Mouse (Mus musculus): ENCODE results near the gene Anks1b.
A peak's percentile ranks its signal among the peaks of the same experiment; 100 is the strongest.

The Anks1b gene

DNA sequence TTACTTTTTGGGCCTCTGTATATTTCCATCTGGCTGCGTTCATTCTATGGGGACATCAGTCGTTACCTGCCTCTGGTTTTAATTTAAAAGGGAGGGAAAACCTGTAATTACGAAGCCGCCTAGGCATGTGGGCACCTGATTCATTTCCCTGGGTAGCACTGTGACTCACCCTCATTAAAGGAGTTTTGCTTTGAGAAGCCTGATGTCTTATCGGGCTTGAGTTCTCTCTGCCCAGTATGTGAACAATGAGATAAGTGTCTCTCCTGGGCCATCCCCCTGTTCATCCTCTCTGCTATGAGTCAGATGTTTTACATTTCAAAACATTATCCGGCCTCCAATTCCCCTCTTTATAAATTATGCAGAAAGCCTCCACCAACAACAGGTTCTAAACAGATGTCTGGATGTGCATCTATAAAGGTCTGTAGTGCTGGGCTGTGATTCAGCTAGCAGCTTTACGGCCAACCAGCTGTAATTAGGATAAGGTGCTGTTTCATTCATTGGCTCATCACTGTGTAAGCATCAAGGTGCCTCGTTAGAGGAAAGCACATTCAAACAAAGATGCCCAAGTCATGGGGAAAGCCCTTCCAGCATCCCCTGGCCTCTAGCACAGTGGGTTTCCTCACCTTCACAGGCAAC lies 507.5 kb downstream of the Anks1b start:
- peak; percentile 12 for DNase-seq

DNA sequence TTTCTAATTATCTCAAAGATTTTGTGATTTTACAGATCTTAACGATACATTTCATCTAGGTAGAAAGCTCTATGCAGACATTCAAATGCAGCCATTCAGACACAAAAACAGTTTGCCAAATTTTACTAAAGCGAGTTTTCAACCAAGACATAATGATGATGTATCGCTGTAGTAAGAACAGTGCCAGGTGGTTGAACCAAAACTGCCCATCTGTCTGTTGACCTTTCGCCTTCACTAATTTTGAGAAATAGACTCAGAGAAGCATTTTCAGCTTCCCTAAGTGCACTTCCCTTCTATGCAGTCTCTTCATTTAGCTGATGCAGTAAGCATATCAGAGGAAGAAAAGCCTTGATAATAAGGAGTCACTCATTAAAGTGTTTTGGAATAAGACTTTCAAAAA lies 527.1 kb downstream of the Anks1b start:
- DNase-seq, result no peak

DNA sequence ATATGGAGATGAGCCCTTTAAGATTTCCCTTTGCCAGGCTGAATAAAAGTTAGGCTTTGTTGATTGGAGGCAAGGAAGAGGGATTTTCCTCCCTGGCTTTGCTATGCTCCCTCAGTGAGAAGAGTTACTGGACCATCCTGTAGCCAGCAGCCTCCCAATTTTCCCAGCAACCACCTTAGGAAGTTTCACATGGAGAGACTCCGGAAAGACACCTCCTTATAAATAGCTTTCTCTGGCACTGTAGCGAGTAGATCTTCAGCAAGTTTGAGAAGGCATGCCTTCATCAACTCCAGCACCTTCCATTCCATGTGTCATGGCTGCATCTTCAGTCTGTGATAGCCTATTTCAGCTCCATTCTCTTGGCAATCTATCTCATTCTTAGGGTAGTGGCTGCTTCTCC lies 535.2 kb downstream of the Anks1b start:
- DNase-seq, result no peak

DNA sequence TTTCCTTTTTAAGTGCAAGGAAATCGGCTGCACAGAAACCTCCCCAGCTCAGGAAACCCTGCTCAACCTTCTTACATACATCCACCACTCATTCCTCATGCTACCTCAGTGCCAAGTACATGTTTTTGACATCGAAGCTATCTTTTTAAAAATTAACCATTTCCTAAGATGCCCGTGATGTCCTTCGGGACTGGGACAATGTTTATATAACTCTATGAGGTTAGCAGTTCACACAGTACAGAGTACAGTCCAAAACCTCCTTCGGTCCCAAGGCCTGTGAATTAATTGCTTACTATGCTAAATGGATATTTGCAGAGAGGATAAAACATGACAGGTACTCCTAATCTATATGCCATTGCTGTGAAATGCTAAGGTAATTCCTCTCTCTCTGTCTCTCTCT lies 558.2 kb downstream of the Anks1b start:
- DNase-seq, result no peak

DNA sequence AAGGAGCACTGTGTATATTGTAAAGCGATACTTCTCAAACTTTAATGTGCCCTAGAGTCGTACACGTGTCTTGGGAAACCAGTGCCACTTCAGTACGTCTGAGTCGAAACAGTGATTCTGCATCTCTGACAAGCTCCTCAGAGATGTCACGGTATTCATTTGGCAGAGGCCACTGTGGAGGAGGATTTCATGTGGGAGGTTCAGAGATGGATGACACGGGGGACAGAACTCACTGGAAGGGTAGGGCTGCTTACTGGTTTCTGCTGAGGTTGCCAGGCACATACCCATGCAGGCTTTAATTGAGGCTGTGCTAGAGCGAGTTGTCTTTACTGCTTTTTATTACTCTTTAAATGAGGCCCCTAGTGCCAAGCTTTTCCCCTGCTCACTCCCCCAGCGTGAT lies 558.7 kb downstream of the Anks1b start:
- DNase-seq, result peak; percentile 75

DNA sequence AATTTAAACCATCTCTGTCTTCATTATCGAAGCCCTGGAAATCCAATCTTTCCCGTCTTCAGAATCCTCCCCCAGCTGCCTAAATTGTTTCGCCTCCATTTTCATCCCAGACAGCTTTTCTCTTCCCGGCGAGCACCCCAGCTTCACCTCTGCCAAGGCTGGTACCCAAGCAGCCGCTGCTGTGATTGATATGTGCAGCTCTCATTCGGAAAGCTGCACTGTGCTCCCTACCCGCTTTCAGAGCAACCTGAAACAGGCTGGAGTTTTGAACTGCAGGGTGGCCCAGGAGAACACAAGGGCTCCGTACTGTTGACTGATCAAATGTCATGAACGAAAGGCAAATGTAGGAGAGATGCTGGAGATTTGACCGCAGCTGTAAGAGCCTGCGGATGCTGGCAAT lies 559.2 kb downstream of the Anks1b start:
- peak; percentile 28 for DNase-seq

DNA sequence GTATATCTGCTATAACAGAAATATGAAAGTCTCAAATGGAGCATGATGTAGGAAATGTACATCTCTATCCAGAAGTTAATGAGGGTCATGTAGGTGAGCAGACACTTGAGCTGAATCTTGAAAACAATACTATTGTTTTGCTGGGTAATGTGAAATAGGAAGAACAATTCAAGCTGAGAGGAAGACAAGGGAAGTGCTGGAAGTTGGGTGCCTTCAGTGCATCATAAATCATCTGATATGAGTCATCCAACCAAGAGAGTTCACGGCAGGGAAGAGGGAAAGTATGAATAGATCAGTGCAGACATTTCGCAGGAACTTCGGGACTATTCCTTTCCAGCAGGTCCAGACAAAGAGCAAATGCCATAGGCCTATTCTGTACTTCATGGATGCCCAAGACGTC lies 567.7 kb downstream of the Anks1b start:
- no peak for DNase-seq

DNA sequence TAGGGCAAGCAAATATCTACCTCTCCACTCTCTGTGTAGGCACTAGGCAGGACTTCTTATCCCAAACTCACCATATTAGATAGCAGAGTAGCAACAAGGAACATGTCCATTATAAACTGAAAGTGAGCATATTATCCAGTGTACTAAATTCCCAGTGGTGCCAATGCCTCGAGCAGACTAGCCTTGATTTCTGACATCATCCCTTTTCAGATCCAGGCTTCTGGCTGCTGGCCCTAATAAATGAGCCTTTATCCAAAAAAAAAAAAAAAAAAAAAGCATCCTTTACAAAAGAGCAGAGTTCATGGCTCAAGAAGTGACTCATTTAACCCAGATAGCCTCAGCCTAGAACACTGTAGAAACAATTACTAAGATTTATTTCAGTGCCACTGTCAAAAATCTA lies 568.3 kb downstream of the Anks1b start:
- no peak for DNase-seq

DNA sequence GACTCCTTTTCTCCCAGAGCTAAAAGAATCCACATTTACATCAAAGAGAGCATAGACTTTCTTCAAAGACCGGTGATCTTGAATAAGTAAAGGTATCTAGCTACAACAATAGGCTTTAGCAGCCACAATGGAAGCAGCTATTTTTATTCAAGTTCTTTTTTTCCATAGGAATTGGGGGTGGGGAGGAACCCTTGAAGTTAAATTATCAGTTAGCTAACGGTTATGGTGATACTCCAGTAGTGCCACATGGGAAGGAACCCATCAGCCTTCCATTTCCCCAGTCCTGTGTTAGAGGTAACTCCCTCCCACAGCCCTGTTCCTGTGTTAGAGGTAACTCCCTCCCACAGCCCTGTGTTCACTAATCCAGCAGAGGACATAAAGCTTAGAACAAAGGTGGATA lies 591.6 kb downstream of the Anks1b start:
- DNase-seq, result no peak

DNA sequence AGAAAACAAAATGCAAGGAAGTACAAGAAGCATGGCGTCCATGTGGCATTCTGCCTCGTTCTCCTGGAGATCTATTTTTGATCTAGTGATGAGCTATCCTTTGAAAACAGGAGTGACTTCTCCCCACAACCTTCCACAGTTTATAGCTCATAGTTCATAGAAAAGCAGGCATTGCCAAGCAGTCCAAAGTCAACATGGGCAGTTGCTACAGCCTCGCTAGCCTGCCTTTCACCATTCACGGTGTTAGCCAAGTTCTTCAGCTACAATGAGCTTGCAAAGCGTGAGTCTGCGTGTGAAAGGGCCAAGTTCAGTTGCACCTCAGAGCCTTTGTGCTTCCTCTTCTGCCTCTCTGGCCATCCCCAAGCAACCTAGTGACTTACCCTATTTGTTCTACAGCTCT lies 592.1 kb downstream of the Anks1b start:
- DNase-seq, result no peak

DNA sequence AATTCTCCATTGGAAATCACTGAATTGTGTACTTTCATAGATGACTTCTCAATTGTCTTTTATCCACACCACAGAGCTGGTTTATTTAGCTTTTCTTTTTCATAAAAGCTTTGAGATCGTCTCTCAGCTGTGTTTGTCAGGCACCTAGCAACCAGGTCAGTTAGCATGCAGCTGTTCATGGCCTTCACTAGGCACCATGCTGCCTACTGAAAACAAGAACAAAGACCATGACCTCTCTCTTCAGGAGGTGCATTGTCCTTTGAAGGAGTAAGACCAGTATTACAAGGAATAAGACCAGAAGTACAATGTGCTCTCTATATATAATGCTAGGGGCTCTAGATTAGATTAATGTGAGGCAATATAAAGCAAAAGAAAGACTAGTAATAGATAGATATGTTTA lies 594.2 kb downstream of the Anks1b start:
- no peak for DNase-seq

DNA sequence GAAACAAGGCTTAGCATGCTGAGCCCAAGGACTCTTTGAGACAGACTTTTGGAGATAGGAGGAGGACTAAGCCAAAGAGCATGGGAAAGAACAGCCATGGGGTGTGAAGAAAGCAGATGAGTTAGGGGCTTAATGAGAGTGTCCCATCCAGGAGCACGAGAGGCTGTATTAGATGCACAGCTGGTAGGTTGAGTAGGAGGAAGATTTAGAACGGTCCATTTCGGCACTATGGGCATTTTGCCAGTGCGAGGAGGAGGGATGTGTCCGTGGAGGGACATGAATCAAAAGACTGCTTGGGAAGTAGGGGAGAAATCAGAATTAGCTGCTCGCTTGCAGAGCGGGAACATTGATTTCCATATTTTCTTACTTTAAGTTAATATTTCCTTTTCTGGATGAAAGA lies 620.1 kb downstream of the Anks1b start:
- DNase-seq, result peak; percentile 71

DNA sequence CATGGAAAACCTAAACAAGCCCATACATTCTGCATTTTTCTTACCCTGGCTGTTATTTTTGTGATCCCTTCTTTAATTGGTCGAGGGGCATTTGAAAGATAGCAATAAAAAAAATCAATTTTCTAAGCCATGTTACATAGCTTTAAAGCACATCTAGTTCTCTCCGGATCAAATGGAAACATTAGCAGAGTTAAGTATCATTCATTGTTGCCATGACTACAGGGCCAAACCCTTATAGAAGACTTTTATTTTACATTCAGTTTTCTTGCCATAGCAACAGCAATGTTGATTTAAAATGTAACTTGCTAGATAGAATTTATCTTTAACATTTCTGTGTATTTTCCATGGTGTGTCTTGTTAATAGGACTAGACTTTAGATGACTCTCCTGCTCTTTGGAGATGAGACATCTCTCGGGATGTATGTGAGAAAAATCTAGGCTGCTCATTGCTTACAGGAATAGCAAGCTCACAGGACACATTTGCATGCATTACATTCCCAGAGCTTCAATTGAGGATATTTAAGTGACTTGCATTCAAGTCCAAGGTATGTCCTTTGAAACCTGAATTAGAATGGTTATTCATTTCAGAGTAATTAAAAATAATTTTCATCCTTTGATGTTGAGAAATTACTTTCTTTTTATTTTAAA lies 620.8 kb downstream of the Anks1b start:
- peak; percentile 13 for DNase-seq

DNA sequence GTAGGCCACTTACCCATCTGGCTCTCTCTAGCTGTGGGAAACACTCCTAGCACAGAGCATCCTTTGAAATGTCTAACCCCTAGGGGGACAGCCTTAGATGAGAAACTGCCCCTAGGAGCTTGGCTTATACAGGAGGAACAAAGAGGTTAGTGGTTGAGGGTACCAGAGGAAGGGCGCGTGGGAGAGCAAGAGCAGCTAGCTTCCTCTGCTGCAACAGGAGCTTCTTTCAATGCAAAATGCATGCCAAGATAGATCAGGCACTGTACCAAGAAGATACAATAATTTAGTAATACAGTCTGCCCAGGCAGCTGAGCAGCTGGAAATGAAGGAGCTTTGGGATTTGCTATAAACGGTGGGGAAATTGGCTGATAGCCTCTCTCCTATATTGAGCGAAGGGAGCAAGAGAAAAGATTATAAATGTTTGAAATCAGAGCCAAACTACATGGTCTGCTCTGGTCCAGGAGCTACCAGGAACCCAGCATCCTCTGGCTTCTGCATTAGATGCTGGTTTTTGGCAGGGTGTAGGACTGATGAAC lies 621.7 kb downstream of the Anks1b start:
- DNase-seq, result peak; percentile 44

DNA sequence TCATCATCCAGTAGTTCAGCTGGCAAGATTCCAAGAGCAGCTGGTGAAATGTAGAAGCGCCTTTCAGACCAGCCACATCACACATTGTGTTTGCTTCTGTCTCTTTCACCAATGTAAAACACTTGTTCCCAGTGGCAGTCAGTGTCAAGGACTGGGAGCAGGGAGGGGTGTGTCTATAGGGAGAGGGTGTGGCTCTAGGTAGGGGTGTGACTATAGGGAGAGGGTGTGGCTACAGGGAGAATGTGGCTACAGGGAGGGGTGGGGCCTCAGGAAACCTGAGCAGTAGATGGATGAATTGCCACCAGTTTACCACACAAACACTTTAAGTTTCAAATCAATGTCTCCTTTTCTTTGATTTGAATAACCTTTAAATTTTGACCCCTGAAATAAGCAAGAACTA lies 634.3 kb downstream of the Anks1b start:
- DNase-seq, result no peak

DNA sequence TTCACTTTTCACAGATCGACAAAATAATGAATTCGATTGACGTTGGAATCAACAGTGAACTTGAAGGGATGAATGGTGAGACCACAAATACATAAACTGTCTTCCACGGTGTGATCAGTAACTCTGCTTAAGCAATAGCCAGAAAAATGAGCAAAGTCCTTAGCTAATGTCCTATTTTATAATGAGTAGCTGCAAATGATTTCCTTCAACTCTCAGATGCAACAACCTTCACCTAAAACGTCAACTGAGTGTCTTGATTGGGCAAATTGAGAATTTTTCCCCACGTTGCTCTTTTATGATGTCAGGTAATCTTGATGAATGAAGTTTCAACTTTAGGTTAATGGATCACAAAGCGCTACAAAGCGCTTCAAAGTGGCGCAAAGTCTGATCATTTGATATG lies 639.5 kb downstream of the Anks1b start:
- DNase-seq, result no peak

DNA sequence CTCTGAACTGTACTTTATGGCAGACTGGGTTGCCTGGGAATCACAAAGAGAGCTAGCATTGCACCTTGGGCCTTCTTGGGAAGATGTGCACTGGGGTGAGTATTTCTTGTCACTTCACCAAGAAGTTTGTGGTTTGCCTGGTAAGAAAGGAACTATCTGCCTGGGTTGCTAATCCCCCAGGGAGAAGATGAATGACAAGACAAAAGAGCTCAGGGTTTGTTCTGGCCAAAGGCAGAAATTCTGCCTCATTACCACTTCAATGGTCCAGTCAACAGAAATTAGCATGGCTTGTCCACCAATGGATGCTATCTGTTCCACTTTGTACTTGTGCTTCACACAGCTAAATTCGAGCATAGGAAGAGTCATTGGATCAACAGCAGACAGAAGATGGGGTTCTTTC lies 658.5 kb downstream of the Anks1b start:
- no peak for DNase-seq

DNA sequence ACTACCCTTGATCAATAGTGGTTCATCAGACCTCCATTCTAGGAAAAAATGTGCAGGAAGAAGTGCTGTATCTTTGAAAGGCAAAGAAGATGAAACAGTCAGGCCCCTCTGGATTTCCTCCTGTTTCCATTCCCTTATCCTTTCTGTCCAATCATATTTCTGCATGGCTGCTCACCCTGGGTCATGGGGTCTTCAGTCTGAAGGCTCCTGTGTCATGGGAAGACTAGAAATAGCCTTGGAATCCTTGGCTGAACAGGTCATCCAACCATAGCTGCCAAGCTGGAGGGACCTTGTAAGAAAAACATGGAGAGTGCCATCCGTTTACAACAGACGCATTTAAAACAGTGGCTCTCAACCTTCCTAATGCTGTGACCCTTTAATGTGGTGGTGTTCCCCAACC lies 662.1 kb downstream of the Anks1b start:
- DNase-seq, result no peak

DNA sequence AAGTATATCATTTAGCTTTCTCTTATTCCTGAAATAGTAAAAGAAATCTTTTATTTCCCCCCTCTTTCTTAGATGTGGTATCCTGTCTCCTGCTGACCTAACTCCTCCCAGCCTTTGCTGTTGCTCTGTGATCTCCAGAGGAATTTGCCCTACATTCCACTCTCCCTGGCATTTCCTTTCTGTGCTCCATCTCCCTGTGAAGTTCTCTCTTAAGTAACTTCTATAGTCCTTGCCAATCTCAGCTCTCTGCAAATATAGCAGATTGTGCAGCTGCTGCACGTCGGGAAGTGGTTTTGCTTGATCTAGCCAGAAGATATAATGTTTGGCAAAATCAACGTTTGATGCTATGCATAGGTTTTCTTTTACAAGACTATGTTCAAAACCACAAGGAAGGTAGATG lies 673.3 kb downstream of the Anks1b start:
- DNase-seq, result peak; percentile 3

DNA sequence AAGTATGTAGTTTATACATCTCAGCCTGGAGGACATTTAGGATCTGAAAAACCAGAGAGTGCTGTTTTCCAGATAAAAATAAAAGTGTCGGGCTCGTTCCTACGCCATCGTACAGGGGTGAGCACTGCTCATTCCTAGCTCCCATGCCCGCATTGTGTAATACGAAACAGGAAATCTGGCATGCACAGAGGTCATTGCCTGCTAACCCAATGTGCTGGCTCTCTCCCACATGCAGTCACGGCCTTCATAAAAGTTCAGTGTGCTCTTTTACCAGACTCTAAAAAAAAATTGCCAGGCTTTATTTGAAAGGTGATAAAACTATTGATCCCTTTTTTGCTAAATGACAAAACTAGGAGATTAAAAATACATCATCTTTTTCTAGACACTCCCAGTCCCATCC lies 689.6 kb downstream of the Anks1b start:
- DNase-seq, result no peak

DNA sequence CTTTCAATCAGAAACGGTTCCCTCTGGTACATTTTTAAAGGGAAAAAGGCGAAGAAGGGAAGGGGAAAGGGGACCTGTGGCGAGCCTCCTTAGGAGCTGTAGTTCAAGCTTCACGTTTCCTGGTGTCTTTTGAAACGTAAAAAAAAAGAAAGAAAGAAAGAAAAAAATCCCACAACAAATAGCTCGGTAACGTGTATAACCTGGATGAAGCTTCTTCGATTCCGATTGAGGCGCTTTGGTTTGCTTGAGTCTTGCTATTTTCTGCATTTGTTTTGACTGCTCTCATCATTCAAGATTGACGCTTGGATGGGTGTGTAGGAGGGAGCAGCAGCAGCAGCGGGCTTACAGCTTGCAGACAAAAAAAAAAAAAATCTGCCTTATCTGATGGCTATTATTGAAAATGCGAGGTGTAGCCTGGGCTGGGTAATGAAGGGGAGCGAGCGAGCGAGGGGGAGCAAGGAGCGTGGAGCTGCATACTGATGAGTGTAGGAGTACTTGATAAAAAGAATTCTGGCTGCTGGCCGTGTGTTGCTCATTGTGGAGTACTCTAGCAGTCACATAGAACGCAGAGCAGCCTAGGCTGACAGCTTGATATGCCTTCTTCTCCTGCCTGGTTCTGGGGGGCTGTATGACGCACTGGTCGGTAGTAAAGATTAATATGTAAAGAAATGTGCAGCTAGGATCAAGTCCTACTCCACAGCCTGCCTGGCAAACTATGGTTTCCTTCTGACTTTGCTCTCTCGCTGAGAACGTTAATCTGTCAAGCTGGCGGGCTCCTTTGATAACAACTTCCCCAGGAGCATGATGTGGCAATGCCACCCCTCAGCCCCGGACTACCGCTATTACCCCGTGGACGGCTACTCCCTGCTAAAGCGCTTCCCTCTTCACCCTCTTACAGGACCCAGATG lies 703.1 kb downstream of the Anks1b start:
- DNase-seq, result peak; percentile 81

DNA sequence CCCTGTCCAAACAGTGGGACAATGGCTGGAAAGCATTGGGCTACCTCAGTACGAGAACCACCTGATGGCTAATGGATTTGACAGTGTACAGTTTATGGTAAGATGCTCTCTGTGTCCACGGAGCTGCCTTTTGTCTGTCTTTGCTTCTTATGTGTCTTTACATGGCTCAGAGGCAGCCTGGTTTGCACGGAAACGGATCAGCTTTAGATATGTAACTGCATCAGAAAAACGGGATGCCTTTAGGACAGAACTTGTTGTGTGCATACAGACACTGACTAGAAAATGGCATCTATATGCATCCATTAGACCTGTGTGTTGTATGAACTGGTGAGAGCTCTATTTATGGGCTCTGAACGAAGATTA lies 703.8 kb downstream of the Anks1b start:
- no peak for DNase-seq

DNA sequence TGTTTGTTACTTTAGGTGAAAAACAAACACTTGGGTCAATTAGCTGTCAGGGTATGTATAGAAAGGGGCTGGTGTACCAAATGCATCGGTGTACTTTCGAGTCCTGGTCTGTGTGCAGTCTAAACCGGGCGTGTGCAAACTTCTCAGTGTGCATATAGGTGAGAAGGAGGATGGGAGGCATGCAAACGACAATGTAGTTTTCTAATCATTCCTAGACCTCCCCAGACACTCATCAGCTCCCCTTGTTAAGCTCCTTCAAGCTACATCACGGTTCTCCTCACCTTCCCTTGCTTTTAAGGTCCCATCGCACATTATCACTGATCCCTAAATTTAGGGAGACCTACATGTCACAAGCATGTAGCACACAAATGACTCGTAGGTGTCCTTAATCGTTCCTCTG lies 704.5 kb downstream of the Anks1b start:
- no peak for DNase-seq

DNA sequence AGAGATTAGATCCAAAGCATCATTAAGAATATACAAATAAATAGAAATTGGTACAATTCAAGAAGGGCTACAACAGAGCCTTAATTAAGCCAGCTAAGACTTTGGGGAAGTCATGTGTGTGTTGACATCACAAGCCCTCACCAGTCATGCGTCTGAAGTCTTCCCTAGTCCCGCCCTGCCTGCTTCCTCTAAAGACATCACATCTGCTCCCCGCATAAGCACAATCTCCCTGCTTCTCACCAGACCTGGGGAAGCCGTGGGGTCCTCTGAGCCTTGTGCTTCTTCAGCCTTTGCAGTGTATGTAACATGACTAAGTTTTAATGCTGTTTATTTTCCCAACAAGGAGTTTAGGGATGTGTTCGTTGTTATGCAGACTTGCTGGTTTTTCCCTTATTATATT lies 706.7 kb downstream of the Anks1b start:
- no peak for DNase-seq
